Mouse (Mus musculus): Measurements from ENCODE around the gene Dgkh. TPM values are rescaled to one million over a fixed set of nuclear protein-coding genes. Genes with fewer than 3 reads are reported as not detected.
A peak's percentile ranks its signal among the peaks of the same experiment; 100 is the strongest.

Gene Dgkh
- polyA plus RNA-seq, 1 experiment from 2014 or later = 3.1 TPM

DNA sequence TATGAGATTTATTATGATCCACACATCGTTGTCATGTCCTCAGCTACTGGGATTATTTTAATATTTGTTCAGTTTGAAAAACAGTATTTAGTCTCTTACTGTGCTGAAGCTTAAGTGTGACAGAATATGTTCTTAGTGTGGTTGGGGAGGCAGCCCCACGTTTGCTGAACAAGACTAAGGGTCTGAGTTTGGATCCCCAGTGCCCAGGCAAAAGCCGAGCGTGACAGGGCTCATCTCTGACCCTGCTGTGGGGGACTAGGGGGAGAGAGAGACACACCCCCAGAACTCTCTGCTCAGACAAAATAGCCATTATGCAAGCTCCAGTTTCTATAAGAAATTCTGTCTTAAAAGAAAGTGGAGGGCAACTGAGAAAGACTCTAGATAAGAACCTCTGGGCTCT is 42.2 kb downstream of the Dgkh start:
- 72% methylated on average over 4 of the region's 4 CpGs for WGBS
- H3K4me2 ChIP-seq = no peak overlapping the region
- no peak overlapping the region for H3K27ac ChIP-seq
- ATAC-seq (replicated peaks) = no peak
- H3K9ac ChIP-seq = no peak overlapping the region
- H3K36me3 ChIP-seq (replicated peaks) = no peaks in the 10 kb centered on the region
- H3K4me1 ChIP-seq = no peaks in the 10 kb centered on the region
- H3K4me3 ChIP-seq = no peak overlapping the region
- H3K27me3 ChIP-seq (replicated peaks) = no peaks in the 10 kb centered on the region
- no peaks in the 10 kb centered on the region for H3K9me3 ChIP-seq

GRCm38 (mm10) chr14:78689950-78690349 is 42.6 kb downstream of the Dgkh start:
- Histone ChIP-seq H3K27me3 (replicated peaks) (no peaks in the 10 kb centered on the region), H3K4me1 (no peaks in the 10 kb centered on the region), H3K9me3 (no peaks in the 10 kb centered on the region), H3K36me3 (replicated peaks) (no peaks in the 10 kb centered on the region), H3K4me2 (no peak overlapping the region), H3K4me3 (no peak overlapping the region), H3K27ac (no peak overlapping the region), H3K9ac (no peak overlapping the region)
- WGBS = 89% methylated on average over 9 of the region's 9 CpGs
- no peak for ATAC-seq (replicated peaks)

DNA sequence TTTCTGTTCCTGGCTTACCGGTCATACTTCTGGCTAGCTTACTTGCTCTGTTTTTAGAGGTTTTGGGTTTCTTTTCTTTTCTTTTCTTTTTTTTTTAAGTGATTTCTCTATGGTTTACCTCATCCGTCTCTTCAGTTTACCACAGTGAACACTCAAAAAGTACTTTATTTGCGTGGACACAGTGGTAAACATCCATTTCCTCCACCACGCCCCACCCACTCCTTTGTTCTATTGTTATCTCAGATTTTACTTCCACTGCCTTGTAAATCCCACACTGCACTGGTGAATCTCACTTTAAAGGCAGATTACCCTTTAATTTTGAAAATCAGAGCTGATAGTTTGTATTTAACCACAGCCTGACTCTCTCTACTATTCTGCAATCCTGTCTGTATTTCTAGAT is 44.9 kb downstream of the Dgkh start:
- no peak overlapping the region for H3K27ac ChIP-seq
- WGBS = 70% methylated on average over 4 of the region's 4 CpGs
- H3K4me1 ChIP-seq = no peaks in the 10 kb centered on the region
- H3K4me2 ChIP-seq = no peak overlapping the region
- H3K9ac ChIP-seq = no peak overlapping the region
- no peaks in the 10 kb centered on the region for H3K9me3 ChIP-seq
- no peaks in the 10 kb centered on the region for H3K36me3 ChIP-seq (replicated peaks)
- no peaks in the 10 kb centered on the region for H3K27me3 ChIP-seq (replicated peaks)
- no peak for ATAC-seq (replicated peaks)
- no peak overlapping the region for H3K4me3 ChIP-seq

GRCm38 (mm10) chr14:78686701-78687100 is 45.9 kb downstream of the Dgkh start:
- Histone ChIP-seq H3K27ac (no peak overlapping the region), H3K27me3 (replicated peaks) (no peaks in the 10 kb centered on the region), H3K36me3 (replicated peaks) (no peaks in the 10 kb centered on the region), H3K9ac (no peak overlapping the region), H3K4me3 (no peak overlapping the region), H3K4me1 (no peaks in the 10 kb centered on the region), H3K9me3 (no peaks in the 10 kb centered on the region), H3K4me2 (no peak overlapping the region)
- no peak for ATAC-seq (replicated peaks)
- WGBS = 94% methylated on average over 6 of the region's 6 CpGs

GRCm38 (mm10) chr14:78684171-78684570 is 48.4 kb downstream of the Dgkh start:
- Histone ChIP-seq H3K9me3 (no peaks in the 10 kb centered on the region), H3K4me3 (no peak overlapping the region), H3K4me2 (no peak overlapping the region), H3K36me3 (replicated peaks) (no peaks in the 10 kb centered on the region), H3K4me1 (no peaks in the 10 kb centered on the region), H3K9ac (no peak overlapping the region), H3K27me3 (replicated peaks) (no peaks in the 10 kb centered on the region), H3K27ac (no peak overlapping the region)
- WGBS = 78% methylated on average over 4 of the region's 4 CpGs
- no peak for ATAC-seq (replicated peaks)

DNA sequence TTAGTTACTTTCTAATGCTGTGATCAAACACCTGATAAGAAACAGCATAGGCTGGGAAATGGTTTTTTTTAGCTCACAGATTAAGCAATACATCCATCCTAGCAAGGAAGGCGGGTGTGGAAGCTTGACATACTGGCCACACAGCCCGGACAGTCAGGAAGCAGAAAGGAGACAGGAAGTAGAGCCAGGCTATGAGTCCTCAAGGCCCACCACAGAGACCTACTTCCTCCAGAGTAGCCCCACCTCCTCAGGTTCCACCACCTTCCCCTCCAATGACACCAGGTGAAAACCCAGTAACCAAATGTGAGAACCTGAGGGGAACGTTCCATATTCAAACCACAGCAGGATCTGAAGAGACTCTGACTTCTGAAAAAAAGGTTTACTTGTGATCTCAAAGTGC is 53.6 kb downstream of the Dgkh start:
- H3K27me3 ChIP-seq (replicated peaks) = no peaks in the 10 kb centered on the region
- WGBS = 76% methylated on average over 3 of the region's 3 CpGs
- no peaks in the 10 kb centered on the region for H3K9me3 ChIP-seq
- no peak overlapping the region for H3K9ac ChIP-seq
- ATAC-seq (replicated peaks) = no peak
- 0 out of 2 replicates have a peak overlapping the region, but pooled peaks have one; percentile 16 for H3K27ac ChIP-seq
- no peaks in the 10 kb centered on the region for H3K36me3 ChIP-seq (replicated peaks)
- H3K4me3 ChIP-seq = no peak overlapping the region
- H3K4me1 ChIP-seq = peaks cover 10% of the 10 kb centered on the region
- no peak overlapping the region for H3K4me2 ChIP-seq

- H3K4me2 ChIP-seq = peak overlapping the region; percentile 5; the same call in 1 of the 2 replicates
- no peak overlapping the region for H3K4me3 ChIP-seq
- 29% methylated on average over 7 of the region's 7 CpGs for WGBS
- peak; percentile 86 for ATAC-seq (replicated peaks)
- H3K27ac ChIP-seq = peak overlapping the region; percentile 16
- no peaks in the 10 kb centered on the region for H3K27me3 ChIP-seq (replicated peaks)
- H3K36me3 ChIP-seq (replicated peaks) = no peaks in the 10 kb centered on the region
- H3K9me3 ChIP-seq = no peaks in the 10 kb centered on the region
- H3K4me1 ChIP-seq = peaks cover 10% of the 10 kb centered on the region
- 0 out of 2 replicates have a peak overlapping the region, but pooled peaks have one; percentile 0 for H3K9ac ChIP-seq
These were observed 54.6 kb downstream of the Dgkh start for GRCm38 (mm10) chr14:78677852-78678588.

- H3K4me2 ChIP-seq = no peak overlapping the region
- 65% methylated on average over 6 of the region's 6 CpGs for WGBS
- H3K27me3 ChIP-seq (replicated peaks) = no peaks in the 10 kb centered on the region
- H3K27ac ChIP-seq = no peak overlapping the region
- H3K36me3 ChIP-seq (replicated peaks) = no peaks in the 10 kb centered on the region
- no peak overlapping the region for H3K4me3 ChIP-seq
- H3K4me1 ChIP-seq = peaks cover 10% of the 10 kb centered on the region
- no peaks in the 10 kb centered on the region for H3K9me3 ChIP-seq
- no peak overlapping the region for H3K9ac ChIP-seq
- ATAC-seq (replicated peaks) = 0 out of 2 replicates have a peak, but pooled peaks have one; percentile 46
These were observed 56.1 kb downstream of the Dgkh start for GRCm38 (mm10) chr14:78676457-78676856.

- Histone ChIP-seq H3K27ac (no peak overlapping the region), H3K9me3 (no peaks in the 10 kb centered on the region), H3K9ac (no peak overlapping the region), H3K4me2 (no peak overlapping the region), H3K27me3 (replicated peaks) (no peaks in the 10 kb centered on the region), H3K4me1 (peaks cover 10% of the 10 kb centered on the region), H3K36me3 (replicated peaks) (no peaks in the 10 kb centered on the region), H3K4me3 (no peak overlapping the region)
- no peak for ATAC-seq (replicated peaks)
- WGBS = 84% methylated on average over 9 of the region's 9 CpGs
These were observed 58.0 kb downstream of the Dgkh start for GRCm38 (mm10) chr14:78674606-78675005.

GRCm38 (mm10) chr14:78669986-78670385 is 62.6 kb downstream of the Dgkh start:
- H3K9me3 ChIP-seq = no peaks in the 10 kb centered on the region
- no peak overlapping the region for H3K9ac ChIP-seq
- H3K27ac ChIP-seq = no peak overlapping the region
- ATAC-seq (replicated peaks) = no peak
- no peak overlapping the region for H3K4me3 ChIP-seq
- no peak overlapping the region for H3K4me2 ChIP-seq
- H3K4me1 ChIP-seq = no peaks in the 10 kb centered on the region
- WGBS = 79% methylated on average over 10 of the region's 10 CpGs
- H3K36me3 ChIP-seq (replicated peaks) = no peaks in the 10 kb centered on the region
- H3K27me3 ChIP-seq (replicated peaks) = no peaks in the 10 kb centered on the region

GRCm38 (mm10) chr14:78668291-78668690 is 64.3 kb downstream of the Dgkh start:
- no peaks in the 10 kb centered on the region for H3K9me3 ChIP-seq
- H3K4me3 ChIP-seq = no peak overlapping the region
- peak; percentile 88 for ATAC-seq (replicated peaks)
- no peak overlapping the region for H3K4me2 ChIP-seq
- no peaks in the 10 kb centered on the region for H3K36me3 ChIP-seq (replicated peaks)
- H3K4me1 ChIP-seq = no peaks in the 10 kb centered on the region
- H3K9ac ChIP-seq = no peak overlapping the region
- H3K27me3 ChIP-seq (replicated peaks) = no peaks in the 10 kb centered on the region
- no peak overlapping the region for H3K27ac ChIP-seq
- 19% methylated on average over 6 of the region's 6 CpGs for WGBS

- no peaks in the 10 kb centered on the region for H3K27me3 ChIP-seq (replicated peaks)
- H3K36me3 ChIP-seq (replicated peaks) = no peaks in the 10 kb centered on the region
- no peak overlapping the region for H3K9ac ChIP-seq
- H3K27ac ChIP-seq = no peak overlapping the region
- ATAC-seq (replicated peaks) = peak; percentile 46
- H3K4me2 ChIP-seq = no peak overlapping the region
- 65% methylated on average over 5 of the region's 5 CpGs for WGBS
- no peaks in the 10 kb centered on the region for H3K4me1 ChIP-seq
- no peaks in the 10 kb centered on the region for H3K9me3 ChIP-seq
- no peak overlapping the region for H3K4me3 ChIP-seq
These were observed 64.8 kb downstream of the Dgkh start for GRCm38 (mm10) chr14:78667763-78668162.

DNA sequence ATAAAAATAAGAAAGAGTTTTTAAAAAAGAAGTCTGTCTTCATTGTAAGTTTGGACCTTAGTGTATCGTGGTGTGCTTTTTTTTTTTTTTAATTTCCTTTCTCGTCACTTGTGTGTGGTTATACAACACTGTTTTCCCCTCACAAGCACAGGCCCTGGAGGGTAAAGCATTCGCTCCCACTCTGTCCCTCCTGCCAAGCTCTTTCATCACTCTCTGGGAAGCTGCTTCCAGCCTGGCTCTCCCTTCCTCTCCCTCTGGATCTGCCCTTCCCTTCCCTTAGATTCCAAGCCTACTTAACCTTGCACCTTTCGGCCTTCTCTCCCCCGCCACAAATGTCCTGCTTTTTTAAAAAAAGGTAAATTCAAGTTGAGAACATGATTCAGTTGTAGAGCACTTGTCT is 69.9 kb downstream of the Dgkh start:
- no peak for ATAC-seq (replicated peaks)
- WGBS = 88% methylated on average over 5 of the region's 5 CpGs

More for the DNA sequence above, 69.9 kb downstream of the Dgkh start:
- H3K9me3 ChIP-seq = 0 out of 2 replicates have a peak, but pooled peaks cover 3% of the 10 kb centered on the region
- H3K36me3 ChIP-seq (replicated peaks) = no peaks in the 10 kb centered on the region
- no peak overlapping the region for H3K9ac ChIP-seq
- no peak overlapping the region for H3K4me2 ChIP-seq
- H3K27ac ChIP-seq = no peak overlapping the region
- no peaks in the 10 kb centered on the region for H3K4me1 ChIP-seq
- no peaks in the 10 kb centered on the region for H3K27me3 ChIP-seq (replicated peaks)
- no peak overlapping the region for H3K4me3 ChIP-seq

Data from midbrain, embryonic 15.5 days (tissue).